17 mouse cellular contexts compared by ENCODE assay signal in genomic region chr11:120263176-120263575, GRCm38 (mm10). TPM values are rescaled to one million over a fixed set of nuclear protein-coding genes. Genes with fewer than 3 reads are reported as not detected.
DNase-seq lines count a peak whose midpoint lies in the region; ATAC-seq and TF ChIP-seq lines count a peak whose summit lies in the region.
"Had no signal": no experiment of that assay in that cellular context is flagged by ENCODE, and none has a peak within 500 bp of the region (broad histone marks: within the 10 kb centered on the region; RNA-seq: fewer than 3 reads in every experiment).

No protein-coding gene starts in this region.

- H3K4me2 ChIP-seq in forebrain, embryonic 14.5 days (ENCODE audit: low read length) = no peak overlapping the region
- no peak overlapping the region for H3K4me2 ChIP-seq in lung, embryonic 14.5 days
- H3K4me2 ChIP-seq in neural tube, embryonic 13.5 days = no peak overlapping the region
- H3K4me2 ChIP-seq: midbrain, embryonic 12.5 days; neural tube, embryonic 15.5 days had no signal

- no peaks in the 10 kb centered on the region for H3K27me3 ChIP-seq in forebrain, embryonic 10.5 days (ENCODE audit: poor library complexity, severe bottlenecking)
- H3K27me3 ChIP-seq in forebrain, embryonic 14.5 days (replicated peaks; ENCODE audit: control insufficient read depth, insufficient read depth, low read length) = 0 out of 2 replicates have a peak, but pooled peaks cover 3% of the 10 kb centered on the region
- no peaks in the 10 kb centered on the region for H3K27me3 ChIP-seq in lung, embryonic 14.5 days (ENCODE audit: insufficient read depth, low read length)
- H3K27me3 ChIP-seq in neural tube, embryonic 13.5 days = peaks cover 4% of the 10 kb centered on the region; the same call in 1 of the 2 replicates
- H3K27me3 ChIP-seq: midbrain, embryonic 12.5 days; neural tube, embryonic 15.5 days had no signal

- no peak for DNase-seq in forebrain, embryonic 10.5 days (ENCODE audit: extremely low spot score, low spot score)
- DNase-seq in forebrain, embryonic 14.5 days (ENCODE audit: low spot score) = no peak
- DNase-seq in lung, embryonic 14.5 days = no peak
- no peak for DNase-seq in lung, adult 18-20 months
- DNase-seq in neural tube, embryonic 10.5 days (ENCODE audit: extremely low spot score, low spot score) = no peak
- DNase-seq in right cerebral cortex, adult 18-20 months = no peak
- DNase-seq: kidney, adult 9 months; left cerebral cortex, postnatal 4 days; right cerebral cortex, postnatal 25 days had no signal

- no peak for ATAC-seq in forebrain, embryonic 14.5 days
- ATAC-seq in lung, embryonic 14.5 days (ENCODE audit: insufficient read depth) = no peak
- ATAC-seq in neural tube, embryonic 13.5 days (ENCODE audit: low read depth) = no peak

- H3K4me3 ChIP-seq in forebrain, embryonic 10.5 days = no peak overlapping the region
- no peak overlapping the region for H3K4me3 ChIP-seq in forebrain, embryonic 14.5 days (ENCODE audit: low read depth, low read length)
- no peak overlapping the region for H3K4me3 ChIP-seq in lung, embryonic 14.5 days (ENCODE audit: low read depth, low read length)
- no peak overlapping the region for H3K4me3 ChIP-seq in neural tube, embryonic 13.5 days
- H3K4me3 ChIP-seq: gastrocnemius, adult 2 months; heart, adult 2 months; hindbrain, embryonic 13.5 days; midbrain, embryonic 12.5 days; neural tube, embryonic 15.5 days had no signal

- no peaks in the 10 kb centered on the region for H3K9me3 ChIP-seq in forebrain, embryonic 10.5 days
- H3K9me3 ChIP-seq in forebrain, embryonic 14.5 days (replicated peaks; ENCODE audit: control insufficient read depth, low read length) = no peaks in the 10 kb centered on the region
- H3K9me3 ChIP-seq in lung, embryonic 14.5 days (ENCODE audit: low read depth, low read length) = no peaks in the 10 kb centered on the region
- no peaks in the 10 kb centered on the region for H3K9me3 ChIP-seq in neural tube, embryonic 13.5 days
- H3K9me3 ChIP-seq: G1E; hindbrain, embryonic 13.5 days; midbrain, embryonic 12.5 days; neural tube, embryonic 15.5 days had no signal

- H3K36me3 ChIP-seq in forebrain, embryonic 10.5 days (replicated peaks) = peaks cover 91% of the 10 kb centered on the region
- H3K36me3 ChIP-seq in forebrain, embryonic 14.5 days (ENCODE audit: control insufficient read depth, insufficient read depth, low read length) = no peaks in the 10 kb centered on the region
- 0 out of 2 replicates have a peak, but pooled peaks cover 13% of the 10 kb centered on the region for H3K36me3 ChIP-seq in lung, embryonic 14.5 days (ENCODE audit: insufficient read depth)
- H3K36me3 ChIP-seq in neural tube, embryonic 13.5 days = peaks cover 12% of the 10 kb centered on the region
- H3K36me3 ChIP-seq: G1E; neural tube, embryonic 15.5 days had no signal

- 97% methylated on average over 3 of the region's 3 CpGs for WGBS in forebrain, embryonic 10.5 days
- 94% methylated on average over 3 of the region's 3 CpGs for WGBS in forebrain, embryonic 14.5 days
- 82% methylated on average over 3 of the region's 3 CpGs for WGBS in lung, embryonic 14.5 days
- WGBS in neural tube, embryonic 13.5 days = 88% methylated on average over 3 of the region's 3 CpGs

- no peak for TF ChIP-seq CTCF in lung, embryonic 14.5 days (IDR thresholded peaks at IDR 0.05; ENCODE audit: low read depth)

- H3K4me1 ChIP-seq in forebrain, embryonic 10.5 days = peaks cover 97% of the 10 kb centered on the region
- peaks cover 64% of the 10 kb centered on the region for H3K4me1 ChIP-seq in forebrain, embryonic 14.5 days (ENCODE audit: control insufficient read depth, insufficient read depth, low read length)
- H3K4me1 ChIP-seq in lung, embryonic 14.5 days (ENCODE audit: insufficient read depth) = peaks cover 60% of the 10 kb centered on the region
- peaks cover 99% of the 10 kb centered on the region for H3K4me1 ChIP-seq in neural tube, embryonic 13.5 days (replicated peaks)

- peak overlapping the region; percentile 69; the same call in 1 of the 2 replicates for H3K27ac ChIP-seq in forebrain, embryonic 10.5 days
- no peak overlapping the region for H3K27ac ChIP-seq in forebrain, embryonic 14.5 days (ENCODE audit: low read depth, low read length)
- peak overlapping the region; percentile 84; the same call in 1 of the 2 replicates for H3K27ac ChIP-seq in lung, embryonic 14.5 days (ENCODE audit: low read depth)
- peak overlapping the region; percentile 86; the same call in 1 of the 2 replicates for H3K27ac ChIP-seq in neural tube, embryonic 13.5 days (replicated peaks)
- H3K27ac ChIP-seq: heart, adult 2 months; liver, embryonic 14.5 days had no signal

- H3K9ac ChIP-seq in forebrain, embryonic 14.5 days (ENCODE audit: low read length) = no peak overlapping the region
- no peak overlapping the region for H3K9ac ChIP-seq in lung, embryonic 14.5 days
- 0 out of 2 replicates have a peak overlapping the region, but pooled peaks have one; percentile 8 for H3K9ac ChIP-seq in neural tube, embryonic 13.5 days
- H3K9ac ChIP-seq: hindbrain, embryonic 13.5 days; liver, embryonic 14.5 days; midbrain, embryonic 12.5 days; neural tube, embryonic 15.5 days had no signal

RNA-seq across cellular contexts. Expression of gene Bahcc1, which starts 30.4 kb away (rescaled TPM):
- polyA plus RNA-seq in forebrain, embryonic 10.5 days (2016; fragmentation: Nextera tagmentation; extraction: Ambion mirVana) = 13.7 and 16.1 TPM in 2 replicates
- polyA plus RNA-seq in forebrain, embryonic 14.5 days (2014; fragmentation: Nextera tagmentation; extraction: Ambion mirVana) = 12.6 and 14.5 TPM in 2 replicates
- 14.3 and 15.6 TPM in 2 replicates for polyA plus RNA-seq in lung, embryonic 14.5 days (2014; fragmentation: Nextera tagmentation; extraction: Ambion mirVana)
- 13.6 and 15.3 TPM in 2 replicates for polyA plus RNA-seq in neural tube, embryonic 13.5 days (2015; fragmentation: Nextera tagmentation; extraction: Ambion mirVana)
